Mouse (Mus musculus) G1E (cell line): ENCODE measurements around the gene Nat14.
A peak's percentile ranks its signal among the peaks of the same experiment; 100 is the strongest.

Experiments used
- CTCF ChIP-seq: IDR thresholded peaks from 2 replicates; pipeline ENCODE4 v1.5.1; 2012; ENCODE audit warnings: low read depth, low read length, inconsistent platforms, mixed read lengths
- GATA1 ChIP-seq: IDR thresholded peaks from 2 replicates; pipeline ENCODE4 v1.6.1; 2012; ENCODE audit warnings: borderline replicate concordance, low read length, inconsistent platforms, mixed read lengths
- GATA2 ChIP-seq: IDR thresholded peaks from 2 replicates; pipeline ENCODE4 v1.6.1; 2012; ENCODE audit warnings: low read depth, low read length, inconsistent platforms, borderline replicate concordance
- POLR2AphosphoS5 ChIP-seq: IDR thresholded peaks from 2 replicates; pipeline ENCODE4 v1.6.1; 2012; ENCODE audit warnings: low read depth, low read length, inconsistent platforms; ENCODE audit not compliant: insufficient replicate concordance
- TAL1 ChIP-seq: conservative IDR thresholded peaks from 2 replicates; pipeline ENCODE4 v1.6.1; 2012; ENCODE audit warnings: low read depth, low read length, inconsistent platforms, mixed read lengths

DNA sequence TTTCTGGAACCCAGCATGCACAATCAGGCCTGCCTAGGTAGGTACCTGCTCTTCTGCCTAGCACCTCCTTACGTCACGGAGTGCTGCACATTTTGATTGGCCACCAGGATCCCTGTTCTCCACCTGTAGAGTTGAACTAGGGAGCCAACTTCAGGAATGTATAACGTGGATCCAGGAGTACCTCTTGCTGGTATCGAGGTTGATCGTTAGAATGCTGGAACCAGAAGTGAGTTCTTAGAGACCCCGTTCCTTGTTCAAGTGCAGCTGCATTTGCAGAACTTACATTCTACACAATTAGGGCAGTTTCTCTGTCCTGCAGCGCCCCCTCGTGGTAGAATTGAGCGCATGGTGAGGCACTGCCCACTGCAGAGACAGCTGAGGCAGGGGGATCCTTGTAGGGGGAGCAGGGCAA is 18.2 kb downstream of the Nat14 start:
- no peak for TF ChIP-seq GATA1
- peak; percentile 65; the same call in 1 of the 2 replicates for TF ChIP-seq CTCF
- TF ChIP-seq TAL1 = no peak
- TF ChIP-seq POLR2AphosphoS5 = no peak
- no peak for TF ChIP-seq GATA2
